Mouse (Mus musculus): ENCODE measurements at regions not wholly inside any gene's neighbourhood (a gene's known extent, or its start where the extent isn't known, plus 50 kb on each side); places are given as distances from the start of the nearest gene placed in this dataset.
"Not testable (repeated sequence)": the region's sequence is repeated elsewhere in the genome, so short reads cannot be mapped to it uniquely, and the experiment has no call there.

- not testable (repeated sequence) for H3K9me3 ChIP-seq (ENCODE audit: control insufficient read depth, low read length); H3K36me3 ChIP-seq (ENCODE audit: control insufficient read depth, insufficient read depth, low read length); H3K4me3 ChIP-seq (ENCODE audit: low read length); H3K27ac ChIP-seq (ENCODE audit: low read length); H3K9ac ChIP-seq (ENCODE audit: low read depth, low read length); H3K4me1 ChIP-seq (ENCODE audit: control insufficient read depth, insufficient read depth, low read length); H3K4me2 ChIP-seq (ENCODE audit: low read depth, low read length); H3K27me3 ChIP-seq (replicated peaks; ENCODE audit: control insufficient read depth, insufficient read depth, low read length); ATAC-seq
- 86% methylated on average over 2 of the region's 2 CpGs for WGBS
These were observed 58.7 kb upstream of the Srd5a3 start for GRCm38 (mm10) chr5:76081379-76081778.

GRCm38 (mm10) chr5:76080429-76080828 is 59.6 kb upstream of the Srd5a3 start:
- Histone ChIP-seq H3K4me1 (ENCODE audit: control insufficient read depth, insufficient read depth, low read length) (no peaks in the 10 kb centered on the region), H3K27ac (ENCODE audit: low read length) (no peak overlapping the region), H3K27me3 (replicated peaks; ENCODE audit: control insufficient read depth, insufficient read depth, low read length) (no peaks in the 10 kb centered on the region), H3K36me3 (ENCODE audit: control insufficient read depth, insufficient read depth, low read length) (no peaks in the 10 kb centered on the region), H3K9ac (ENCODE audit: low read depth, low read length) (no peak overlapping the region), H3K4me3 (ENCODE audit: low read length) (no peak overlapping the region), H3K4me2 (ENCODE audit: low read depth, low read length) (no peak overlapping the region), H3K9me3 (ENCODE audit: control insufficient read depth, low read length) (no peaks in the 10 kb centered on the region)
- no peak for ATAC-seq
- WGBS, result 79% methylated on average over 8 of the region's 8 CpGs

- Histone ChIP-seq H3K27ac (ENCODE audit: low read length) (no peak overlapping the region; the same call in 1 of the 2 replicates), H3K9ac (ENCODE audit: low read depth, low read length) (no peak overlapping the region), H3K4me1 (ENCODE audit: control insufficient read depth, insufficient read depth, low read length) (no peaks in the 10 kb centered on the region), H3K9me3 (ENCODE audit: control insufficient read depth, low read length) (no peaks in the 10 kb centered on the region), H3K36me3 (ENCODE audit: control insufficient read depth, insufficient read depth, low read length) (no peaks in the 10 kb centered on the region), H3K4me2 (ENCODE audit: low read depth, low read length) (no peak overlapping the region), H3K27me3 (replicated peaks; ENCODE audit: control insufficient read depth, insufficient read depth, low read length) (no peaks in the 10 kb centered on the region), H3K4me3 (ENCODE audit: low read length) (no peak overlapping the region)
- WGBS, result 68% methylated on average over 11 of the region's 11 CpGs
- no peak; the same call in 1 of the 2 replicates for ATAC-seq
These were observed 60.7 kb upstream of the Srd5a3 start for GRCm38 (mm10) chr5:76079204-76080025.

- Histone ChIP-seq H3K9ac (ENCODE audit: low read depth, low read length) (no peak overlapping the region), H3K9me3 (ENCODE audit: control insufficient read depth, low read length) (no peaks in the 10 kb centered on the region), H3K27me3 (replicated peaks; ENCODE audit: control insufficient read depth, insufficient read depth, low read length) (no peaks in the 10 kb centered on the region), H3K4me1 (ENCODE audit: control insufficient read depth, insufficient read depth, low read length) (no peaks in the 10 kb centered on the region), H3K4me3 (ENCODE audit: low read length) (no peak overlapping the region), H3K36me3 (ENCODE audit: control insufficient read depth, insufficient read depth, low read length) (no peaks in the 10 kb centered on the region), H3K27ac (ENCODE audit: low read length) (no peak overlapping the region), H3K4me2 (ENCODE audit: low read depth, low read length) (no peak overlapping the region)
- 95% methylated on average over 1 of the region's 1 CpGs for WGBS
- ATAC-seq, result no peak
These were observed 61.6 kb upstream of the Srd5a3 start for GRCm38 (mm10) chr5:76078485-76078884.

- H3K9ac ChIP-seq (ENCODE audit: low read depth, low read length), result no peak overlapping the region
- H3K4me3 ChIP-seq (ENCODE audit: low read length), result no peak overlapping the region
- no peaks in the 10 kb centered on the region for H3K27me3 ChIP-seq (replicated peaks; ENCODE audit: control insufficient read depth, insufficient read depth, low read length)
- ATAC-seq, result no peak
- no peak overlapping the region for H3K4me2 ChIP-seq (ENCODE audit: low read depth, low read length)
- 86% methylated on average over 7 of the region's 7 CpGs for WGBS
- H3K36me3 ChIP-seq (ENCODE audit: control insufficient read depth, insufficient read depth, low read length), result no peaks in the 10 kb centered on the region
- no peaks in the 10 kb centered on the region for H3K4me1 ChIP-seq (ENCODE audit: control insufficient read depth, insufficient read depth, low read length)
- no peaks in the 10 kb centered on the region for H3K9me3 ChIP-seq (ENCODE audit: control insufficient read depth, low read length)
- no peak overlapping the region for H3K27ac ChIP-seq (ENCODE audit: low read length)
These were observed 63.8 kb upstream of the Srd5a3 start for GRCm38 (mm10) chr5:76076283-76076682.

GRCm38 (mm10) chr5:76075401-76075800 is 64.7 kb upstream of the Srd5a3 start:
- H3K9me3 ChIP-seq (ENCODE audit: control insufficient read depth, low read length), result no peaks in the 10 kb centered on the region
- no peaks in the 10 kb centered on the region for H3K36me3 ChIP-seq (ENCODE audit: control insufficient read depth, insufficient read depth, low read length)
- ATAC-seq, result no peak
- WGBS, result 46% methylated on average over 8 of the region's 8 CpGs
- H3K4me3 ChIP-seq (ENCODE audit: low read length), result no peak overlapping the region
- H3K4me2 ChIP-seq (ENCODE audit: low read depth, low read length), result no peak overlapping the region
- H3K27ac ChIP-seq (ENCODE audit: low read length), result no peak overlapping the region
- no peaks in the 10 kb centered on the region for H3K27me3 ChIP-seq (replicated peaks; ENCODE audit: control insufficient read depth, insufficient read depth, low read length)
- H3K9ac ChIP-seq (ENCODE audit: low read depth, low read length), result no peak overlapping the region
- H3K4me1 ChIP-seq (ENCODE audit: control insufficient read depth, insufficient read depth, low read length), result no peaks in the 10 kb centered on the region

GRCm38 (mm10) chr5:76067881-76068280 is 72.2 kb upstream of the Srd5a3 start:
- H3K27ac ChIP-seq (ENCODE audit: low read length), result no peak overlapping the region
- H3K27me3 ChIP-seq (replicated peaks; ENCODE audit: control insufficient read depth, insufficient read depth, low read length), result no peaks in the 10 kb centered on the region
- no peak overlapping the region for H3K9ac ChIP-seq (ENCODE audit: low read depth, low read length)
- 55% methylated on average over 3 of the region's 3 CpGs for WGBS
- H3K4me3 ChIP-seq (ENCODE audit: low read length), result no peak overlapping the region
- no peak overlapping the region for H3K4me2 ChIP-seq (ENCODE audit: low read depth, low read length)
- peaks cover 13% of the 10 kb centered on the region for H3K4me1 ChIP-seq (ENCODE audit: control insufficient read depth, insufficient read depth, low read length)
- ATAC-seq, result no peak
- H3K36me3 ChIP-seq (ENCODE audit: control insufficient read depth, insufficient read depth, low read length), result no peaks in the 10 kb centered on the region
- H3K9me3 ChIP-seq (ENCODE audit: control insufficient read depth, low read length), result no peaks in the 10 kb centered on the region

GRCm38 (mm10) chr5:76067231-76067630 is 72.8 kb upstream of the Srd5a3 start:
- Histone ChIP-seq H3K36me3 (ENCODE audit: control insufficient read depth, insufficient read depth, low read length) (no peaks in the 10 kb centered on the region), H3K4me2 (ENCODE audit: low read depth, low read length) (no peak overlapping the region)

GRCm38 (mm10) chr5:76065789-76066188 is 74.3 kb upstream of the Srd5a3 start:
- no peak for ATAC-seq
- H3K36me3 ChIP-seq (ENCODE audit: control insufficient read depth, insufficient read depth, low read length), result no peaks in the 10 kb centered on the region
- peaks cover 13% of the 10 kb centered on the region for H3K4me1 ChIP-seq (ENCODE audit: control insufficient read depth, insufficient read depth, low read length)
- 39% methylated on average over 4 of the region's 4 CpGs for WGBS
- H3K27me3 ChIP-seq (replicated peaks; ENCODE audit: control insufficient read depth, insufficient read depth, low read length), result no peaks in the 10 kb centered on the region
- no peaks in the 10 kb centered on the region for H3K9me3 ChIP-seq (ENCODE audit: control insufficient read depth, low read length)
- no peak overlapping the region for H3K4me2 ChIP-seq (ENCODE audit: low read depth, low read length)
- no peak overlapping the region for H3K27ac ChIP-seq (ENCODE audit: low read length)
- no peak overlapping the region for H3K4me3 ChIP-seq (ENCODE audit: low read length)
- no peak overlapping the region for H3K9ac ChIP-seq (ENCODE audit: low read depth, low read length)

More at GRCm38 (mm10) chr5:76067231-76067630, 72.8 kb upstream of the Srd5a3 start:
- H3K27me3 ChIP-seq (replicated peaks; ENCODE audit: control insufficient read depth, insufficient read depth, low read length), result no peaks in the 10 kb centered on the region
- 33% methylated on average over 10 of the region's 10 CpGs for WGBS
- no peak for ATAC-seq
- no peak overlapping the region for H3K27ac ChIP-seq (ENCODE audit: low read length)
- peaks cover 13% of the 10 kb centered on the region for H3K4me1 ChIP-seq (ENCODE audit: control insufficient read depth, insufficient read depth, low read length)
- no peaks in the 10 kb centered on the region for H3K9me3 ChIP-seq (ENCODE audit: control insufficient read depth, low read length)
- H3K9ac ChIP-seq (ENCODE audit: low read depth, low read length), result no peak overlapping the region
- no peak overlapping the region for H3K4me3 ChIP-seq (ENCODE audit: low read length)

GRCm38 (mm10) chr5:76065227-76065626 is 74.8 kb upstream of the Srd5a3 start:
- Histone ChIP-seq H3K4me2 (ENCODE audit: low read depth, low read length) (no peak overlapping the region), H3K36me3 (ENCODE audit: control insufficient read depth, insufficient read depth, low read length) (no peaks in the 10 kb centered on the region), H3K27ac (ENCODE audit: low read length) (no peak overlapping the region), H3K27me3 (replicated peaks; ENCODE audit: control insufficient read depth, insufficient read depth, low read length) (no peaks in the 10 kb centered on the region), H3K9ac (ENCODE audit: low read depth, low read length) (no peak overlapping the region), H3K9me3 (ENCODE audit: control insufficient read depth, low read length) (no peaks in the 10 kb centered on the region), H3K4me1 (ENCODE audit: control insufficient read depth, insufficient read depth, low read length) (peaks cover 13% of the 10 kb centered on the region), H3K4me3 (ENCODE audit: low read length) (no peak overlapping the region)
- ATAC-seq, result no peak
- WGBS, result 42% methylated on average over 6 of the region's 6 CpGs
